Mouse (Mus musculus) spleen, adult 2 months (tissue): ENCODE results near the gene Ppil1. TPM values are rescaled to one million over a fixed set of nuclear protein-coding genes. Genes with fewer than 3 reads are reported as not detected.

Experiments
- DNase-seq, 2 experiments: peaks; one replicate each; pipeline versions ENCODE4 v3.0.0 to v3.0.0-alpha.2; 2012 to 2021; ENCODE audit warnings: low spot score in 2 of 2, low read depth in 1 of 2
- H3K27ac ChIP-seq: fragments of 200-500 bp; 2 replicates; pipeline ENCODE4 v1.5.1; 2012; ENCODE audit warnings: low read length, inconsistent platforms; ENCODE audit not compliant: insufficient read depth
- H3K27me3 ChIP-seq: fragments of 200-500 bp; 2 replicates; pipeline ENCODE4 v1.6.1; 2012; ENCODE audit warnings: mild to moderate bottlenecking, moderate library complexity, low read length, inconsistent platforms; ENCODE audit not compliant: control insufficient read depth, insufficient read depth
- H3K36me3 ChIP-seq: fragments of 200-500 bp; 2 replicates; pipeline ENCODE4 v1.6.1; 2012; ENCODE audit warnings: mild to moderate bottlenecking, low read length, inconsistent platforms; ENCODE audit not compliant: control insufficient read depth, insufficient read depth
- H3K4me1 ChIP-seq: fragments of 200-500 bp; 2 replicates; pipeline ENCODE4 v1.6.1; 2011; ENCODE audit warnings: inconsistent platforms; ENCODE audit not compliant: control insufficient read depth, insufficient read depth, insufficient read length
- H3K4me3 ChIP-seq: fragments of 200-500 bp; 2 replicates; pipeline ENCODE4 v1.5.1; 2011; ENCODE audit warnings: mild to moderate bottlenecking, inconsistent platforms; ENCODE audit not compliant: insufficient read depth, insufficient read length; ENCODE audit errors: extremely low read depth
- CTCF ChIP-seq: fragments of 200-500 bp; IDR thresholded peaks from 2 replicates; pipeline ENCODE4 v1.5.1; 2011; ENCODE audit warnings: mild to moderate bottlenecking, inconsistent platforms; ENCODE audit not compliant: insufficient read depth, insufficient read length, insufficient replicate concordance; ENCODE audit errors: extremely low read depth
- POLR2A ChIP-seq: fragments of 200-500 bp; IDR thresholded peaks from 2 replicates; pipeline ENCODE4 v1.6.1; 2011; ENCODE audit warnings: low read depth, low read length, inconsistent platforms
- WGBS: fragments of 180-500 bp; shearing (Covaris S2); methylation state at CpG from one replicate; pipeline ENCODE4 v1.1.7; 2018; 5-methylcytosine and 5-hydroxymethylcytosine counted together
- polyA plus RNA-seq: library from polyadenylated mRNA; depleted of rRNA; stranded (reverse); fragments of >200 nt; gene quantifications from 2 replicates; pipeline ENCODE4 v1.2.3, GENCODE M21; 2012

The Ppil1 gene
- polyA plus RNA-seq, 1 experiment: 24.8 TPM

DNA sequence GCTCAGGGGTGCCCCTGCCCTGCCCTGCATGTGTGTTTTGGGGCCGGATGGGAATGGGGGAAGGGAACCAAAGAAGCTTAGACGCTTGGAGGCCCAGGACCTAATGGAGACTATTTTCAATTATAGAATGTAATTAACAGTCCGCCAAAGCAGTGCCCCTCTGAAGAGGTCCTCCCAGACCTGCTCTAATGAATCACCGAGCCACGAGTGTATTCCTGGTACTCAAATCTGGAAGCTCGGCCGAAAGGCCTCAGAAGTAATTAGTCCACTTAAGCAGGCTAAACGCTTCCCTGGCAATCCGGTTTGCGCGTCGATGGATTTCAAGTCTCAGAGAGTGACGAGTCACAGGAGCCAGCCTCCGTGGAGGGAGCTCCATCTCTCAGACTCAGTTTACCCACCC, 43.4 kb downstream of the Ppil1 start:
- H3K27me3 ChIP-seq: no peaks in the 10 kb centered on the region
- 92% methylated on average over 14 of the region's 14 CpGs for WGBS

DNA sequence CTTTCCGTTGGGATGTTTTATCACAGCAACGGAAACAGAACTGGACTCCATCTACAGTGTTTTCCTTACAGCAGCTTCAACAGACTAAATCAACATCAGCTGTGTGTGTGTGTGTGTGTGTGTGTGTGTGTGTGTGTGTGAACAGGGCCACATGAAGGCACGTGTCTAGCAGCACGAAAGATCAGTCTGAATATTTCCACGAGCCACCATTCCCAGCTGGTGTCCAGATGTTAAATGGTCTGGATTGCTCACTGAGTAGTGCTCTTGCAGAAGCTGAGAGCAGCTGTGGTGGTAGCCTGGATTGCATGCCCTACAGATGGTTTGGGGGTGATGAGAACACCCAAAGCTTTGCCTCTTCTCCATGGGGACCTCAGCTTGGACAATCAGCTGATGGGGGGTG, 46.0 kb downstream of the Ppil1 start:
- 91% methylated on average over 5 of the region's 5 CpGs for WGBS
- Histone ChIP-seq H3K27ac (no peak overlapping the region), H3K4me3 (no peak overlapping the region), H3K27me3 (no peaks in the 10 kb centered on the region), H3K4me1 (no peaks in the 10 kb centered on the region), H3K36me3 (no peaks in the 10 kb centered on the region)
- no peak for DNase-seq
- TF ChIP-seq CTCF (no peak), POLR2A (no peak)

More for the DNA sequence above, 43.4 kb downstream of the Ppil1 start:
- no peaks in the 10 kb centered on the region for H3K36me3 ChIP-seq
- no peak overlapping the region for H3K4me3 ChIP-seq
- TF ChIP-seq POLR2A (no peak), CTCF (no peak)
- no peaks in the 10 kb centered on the region for H3K4me1 ChIP-seq
- no peak overlapping the region for H3K27ac ChIP-seq
- DNase-seq: no peak

DNA sequence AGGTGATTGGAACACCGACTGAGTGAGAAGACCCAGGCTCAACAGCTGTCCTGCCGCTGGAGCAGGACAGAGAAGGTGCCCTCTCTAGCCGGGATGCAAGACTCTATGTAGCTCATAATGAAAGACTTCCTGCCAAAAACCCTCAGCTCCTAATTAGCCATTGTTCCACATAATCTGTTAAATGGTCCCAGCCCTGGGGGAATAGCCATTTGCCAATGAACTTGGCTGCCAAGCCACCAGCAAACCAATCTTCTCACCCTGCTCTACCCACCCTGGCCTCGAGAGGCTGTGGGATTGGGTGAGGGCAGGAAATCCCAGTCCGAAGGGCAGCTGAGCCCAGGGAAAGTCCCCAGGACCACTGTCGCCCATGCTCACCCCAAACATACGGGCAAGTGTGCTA, 47.9 kb downstream of the Ppil1 start:
- Histone ChIP-seq H3K4me1 (no peaks in the 10 kb centered on the region), H3K27me3 (no peaks in the 10 kb centered on the region), H3K4me3 (no peak overlapping the region), H3K27ac (no peak overlapping the region), H3K36me3 (no peaks in the 10 kb centered on the region)
- no peak for TF ChIP-seq POLR2A
- no peak for TF ChIP-seq CTCF
- WGBS: 62% methylated on average over 7 of the region's 7 CpGs
- DNase-seq: no peak

- Histone ChIP-seq H3K4me1 (no peaks in the 10 kb centered on the region), H3K27ac (no peak overlapping the region), H3K4me3 (no peak overlapping the region), H3K36me3 (no peaks in the 10 kb centered on the region), H3K27me3 (no peaks in the 10 kb centered on the region)
- no peak for TF ChIP-seq CTCF
- TF ChIP-seq POLR2A: no peak
- 75% methylated on average over 10 of the region's 10 CpGs for WGBS
- no peak for DNase-seq
These were observed 49.3 kb downstream of the Ppil1 start for GRCm38 (mm10) chr17:29214655-29215054.

GRCm38 (mm10) chr17:29214193-29214456, 49.9 kb downstream of the Ppil1 start:
- no peaks in the 10 kb centered on the region for H3K36me3 ChIP-seq
- 91% methylated on average over 4 of the region's 4 CpGs for WGBS
- TF ChIP-seq CTCF: no peak
- no peak for TF ChIP-seq POLR2A
- H3K4me3 ChIP-seq: no peak overlapping the region
- H3K27ac ChIP-seq: no peak overlapping the region
- no peak for DNase-seq
- no peaks in the 10 kb centered on the region for H3K27me3 ChIP-seq
- no peaks in the 10 kb centered on the region for H3K4me1 ChIP-seq

GRCm38 (mm10) chr17:29213381-29214192, 50.4 kb downstream of the Ppil1 start:
- Histone ChIP-seq H3K27me3 (no peaks in the 10 kb centered on the region), H3K27ac (no peak overlapping the region), H3K36me3 (no peaks in the 10 kb centered on the region), H3K4me1 (no peaks in the 10 kb centered on the region), H3K4me3 (no peak overlapping the region)
- 50% methylated on average over 12 of the region's 12 CpGs for WGBS
- no peak for DNase-seq
- TF ChIP-seq POLR2A (no peak), CTCF (no peak)

DNA sequence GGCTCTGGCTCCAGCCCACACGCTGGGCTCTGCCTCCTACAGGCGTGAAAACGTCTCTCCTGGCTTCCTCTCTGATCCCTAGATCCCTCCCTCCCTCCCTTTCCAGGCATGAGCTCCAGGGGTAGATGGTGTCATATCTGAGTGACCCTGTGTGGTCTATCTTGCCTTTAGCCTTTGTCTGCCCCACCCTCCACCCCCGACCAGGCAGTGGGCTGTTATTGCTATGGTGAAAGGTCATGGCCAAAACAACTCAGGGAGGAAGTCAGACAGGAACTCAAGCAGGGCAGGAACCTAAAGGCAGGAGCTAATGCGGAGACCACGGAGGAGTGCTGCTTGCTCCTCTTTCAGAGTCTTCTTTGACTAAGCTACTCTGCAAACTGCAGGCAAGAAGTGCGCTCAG, 52.1 kb downstream of the Ppil1 start:
- no peak for TF ChIP-seq POLR2A
- TF ChIP-seq CTCF: no peak
- Histone ChIP-seq H3K27me3 (no peaks in the 10 kb centered on the region), H3K4me1 (no peaks in the 10 kb centered on the region), H3K27ac (no peak overlapping the region), H3K36me3 (no peaks in the 10 kb centered on the region), H3K4me3 (no peak overlapping the region)
- DNase-seq: no peak
- WGBS: 75% methylated on average over 7 of the region's 7 CpGs

DNA sequence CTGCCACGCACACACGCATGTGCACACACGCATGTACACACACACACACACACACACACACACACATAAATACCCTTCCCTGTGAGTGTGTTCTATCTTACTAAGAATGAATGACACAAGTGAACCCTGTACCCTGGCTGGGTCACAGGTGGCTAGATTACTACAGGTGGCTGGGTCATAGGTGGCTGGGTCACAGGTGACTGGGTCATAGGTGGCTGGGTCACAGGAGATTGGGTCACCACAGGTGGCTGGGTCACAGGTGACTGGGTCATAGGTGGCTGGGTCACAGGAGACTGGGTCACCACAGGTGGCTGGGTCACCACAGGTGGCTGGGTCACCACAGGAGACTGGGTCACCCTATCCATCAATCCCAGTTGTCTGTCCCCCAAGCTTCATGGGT, 53.9 kb downstream of the Ppil1 start:
- DNase-seq: no peak
- Histone ChIP-seq H3K27ac (no peak overlapping the region), H3K27me3 (no peaks in the 10 kb centered on the region), H3K36me3 (no peaks in the 10 kb centered on the region), H3K4me3 (no peak overlapping the region), H3K4me1 (no peaks in the 10 kb centered on the region)
- 97% methylated on average over 3 of the region's 3 CpGs for WGBS
- TF ChIP-seq POLR2A: no peak
- no peak for TF ChIP-seq CTCF
